In the genomic region with DNA sequence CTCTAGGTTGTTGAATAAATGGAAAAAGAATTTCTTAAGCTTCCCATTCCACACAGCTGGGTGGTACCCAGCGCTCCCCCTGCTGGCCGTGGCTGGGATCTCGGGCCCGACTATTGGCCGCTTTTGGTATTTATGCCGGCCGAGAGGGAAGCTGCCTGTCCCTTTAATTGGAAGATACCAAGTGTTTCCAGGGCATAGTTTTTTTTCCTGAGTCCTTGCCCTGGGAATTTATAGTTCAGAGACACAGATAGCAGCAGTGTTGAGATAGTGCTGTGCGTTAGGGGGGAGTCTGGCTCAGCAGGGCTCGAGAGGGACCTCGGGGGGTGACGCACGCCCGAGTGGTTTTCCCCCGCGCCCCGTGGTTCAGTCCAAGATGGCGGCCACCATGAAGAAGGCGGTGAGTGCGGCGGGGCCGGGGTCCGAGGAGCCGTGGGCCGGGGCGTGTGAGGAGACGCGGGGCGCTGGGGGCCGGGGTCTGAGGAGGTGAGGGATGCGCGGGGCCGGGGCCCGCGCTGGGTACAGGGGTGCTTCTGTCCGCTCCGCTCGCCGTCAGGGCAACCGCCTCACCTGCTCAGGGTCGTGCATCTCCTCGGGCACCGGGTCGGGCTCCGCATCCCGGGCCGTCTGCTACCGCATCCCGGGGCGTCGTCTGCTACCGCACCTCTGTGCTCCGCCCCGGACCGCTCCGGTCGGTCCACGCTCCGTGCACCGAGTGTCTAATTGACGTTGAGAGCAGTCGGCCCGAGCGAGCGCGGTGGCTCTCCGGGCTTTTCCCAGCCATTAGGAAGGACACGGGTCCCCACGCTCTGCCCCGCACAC, we compare ENCODE assay signal across 8 mouse cellular contexts. TPM values are rescaled to one million over a fixed set of nuclear protein-coding genes. Genes with fewer than 3 reads are reported as not detected.
DNase-seq lines count a peak whose midpoint lies in the region; ATAC-seq and TF ChIP-seq lines count a peak whose summit lies in the region.

No protein-coding gene starts in this region.

- H3K79me3 ChIP-seq in C2C12 (ENCODE audit: low read depth): peaks cover 41% of the 10 kb centered on the region

- H3K4me2 ChIP-seq in heart, embryonic 13.5 days: peak overlapping the region; percentile 76
- H3K4me2 ChIP-seq in liver, embryonic 12.5 days: peak overlapping the region; percentile 81
- H3K4me2 ChIP-seq in stomach, embryonic 15.5 days: peak overlapping the region; percentile 64

- H3K79me2 ChIP-seq in C2C12 (ENCODE audit: control insufficient read depth, insufficient read depth): peaks cover 50% of the 10 kb centered on the region

- peak overlapping the region; percentile 89 for H3K4me3 ChIP-seq in C2C12 (ENCODE audit: insufficient read depth, poor library complexity, severe bottlenecking)
- peak overlapping the region; percentile 100 for H3K4me3 ChIP-seq in erythroblast, embryonic 14.5 days (replicated peaks)
- peak overlapping the region; percentile 69 for H3K4me3 ChIP-seq in heart, embryonic 13.5 days
- peak overlapping the region; percentile 97 for H3K4me3 ChIP-seq in liver, embryonic 12.5 days
- H3K4me3 ChIP-seq in stomach, embryonic 15.5 days (replicated peaks): peak overlapping the region; percentile 87

- peaks cover 25% of the 10 kb centered on the region for H3K4me1 ChIP-seq in erythroblast, embryonic 14.5 days (ENCODE audit: control insufficient read depth)
- H3K4me1 ChIP-seq in heart, embryonic 13.5 days: peaks cover 27% of the 10 kb centered on the region
- H3K4me1 ChIP-seq in liver, embryonic 12.5 days: peaks cover 38% of the 10 kb centered on the region
- peaks cover 13% of the 10 kb centered on the region; the same call in 1 of the 2 replicates for H3K4me1 ChIP-seq in stomach, embryonic 15.5 days

- peak overlapping the region; percentile 100 for H3ac ChIP-seq in C2C12 (ENCODE audit: control insufficient read depth, insufficient read length, low read depth)

- no peaks in the 10 kb centered on the region for H3K9me3 ChIP-seq in erythroblast, embryonic 14.5 days (ENCODE audit: control insufficient read depth, low read length)
- H3K9me3 ChIP-seq in heart, embryonic 13.5 days: no peaks in the 10 kb centered on the region
- H3K9me3 ChIP-seq in liver, embryonic 12.5 days (replicated peaks): no peaks in the 10 kb centered on the region
- no peaks in the 10 kb centered on the region for H3K9me3 ChIP-seq in stomach, embryonic 15.5 days

- peak; percentile 77 for TF ChIP-seq CTCF in C2C12 (IDR thresholded peaks at IDR 0.05; ENCODE audit: control insufficient read depth, insufficient read depth, insufficient read length)
- TF ChIP-seq CTCF in brain, embryonic 14.5 days (IDR thresholded peaks at IDR 0.05; ENCODE audit: borderline replicate concordance, extremely low read depth, insufficient read depth, insufficient read length): peak; percentile 99

- H3K27ac ChIP-seq in heart, embryonic 13.5 days (replicated peaks): peak overlapping the region; percentile 77
- H3K27ac ChIP-seq in liver, embryonic 12.5 days: peak overlapping the region; percentile 81
- H3K27ac ChIP-seq in stomach, embryonic 15.5 days: peak overlapping the region; percentile 83

- WGBS in heart, embryonic 13.5 days: under 1% methylated on average over 48 of the region's 69 CpGs
- WGBS in liver, embryonic 12.5 days (ENCODE audit: insufficient replicate concordance): under 1% methylated on average over 67 of the region's 69 CpGs
- WGBS in stomach, embryonic 15.5 days: under 1% methylated on average over 50 of the region's 69 CpGs

- H3K27me3 ChIP-seq in C2C12 (ENCODE audit: control insufficient read depth, insufficient read depth, insufficient read length): no peaks in the 10 kb centered on the region
- no peaks in the 10 kb centered on the region for H3K27me3 ChIP-seq in erythroblast, embryonic 14.5 days (ENCODE audit: control insufficient read depth)
- H3K27me3 ChIP-seq in heart, embryonic 13.5 days (replicated peaks): peaks cover 30% of the 10 kb centered on the region
- peaks cover 6% of the 10 kb centered on the region; the same call in 1 of the 2 replicates for H3K27me3 ChIP-seq in liver, embryonic 12.5 days (replicated peaks)
- no peaks in the 10 kb centered on the region for H3K27me3 ChIP-seq in stomach, embryonic 15.5 days (replicated peaks)

- H3K9ac ChIP-seq in heart, embryonic 13.5 days: peak overlapping the region; percentile 86
- H3K9ac ChIP-seq in liver, embryonic 12.5 days: peak overlapping the region; percentile 86
- peak overlapping the region; percentile 63 for H3K9ac ChIP-seq in stomach, embryonic 15.5 days

- peak; percentile 72 for TF ChIP-seq POLR2A in brain, embryonic 14.5 days (IDR thresholded peaks at IDR 0.05; ENCODE audit: borderline replicate concordance, extremely low read depth, insufficient read depth, insufficient read length, poor library complexity, severe bottlenecking)

- DNase-seq in brain, embryonic 14.5 days (ENCODE audit: low read depth): peak; percentile 95
- peak; percentile 95 for DNase-seq in kidney, postnatal 10 days
- peak; percentile 86 to 90 for DNase-seq in natural killer cell, adult 2 months (ENCODE audit: low spot score in 2 of 2)

- peaks cover 18% of the 10 kb centered on the region for H3K36me3 ChIP-seq in C2C12 (ENCODE audit: control insufficient read depth, insufficient read depth)
- peaks cover 7% of the 10 kb centered on the region for H3K36me3 ChIP-seq in erythroblast, embryonic 14.5 days (ENCODE audit: control insufficient read depth)
- peaks cover 9% of the 10 kb centered on the region for H3K36me3 ChIP-seq in heart, embryonic 13.5 days
- H3K36me3 ChIP-seq in liver, embryonic 12.5 days: peaks cover 10% of the 10 kb centered on the region
- no peaks in the 10 kb centered on the region for H3K36me3 ChIP-seq in stomach, embryonic 15.5 days

- ATAC-seq in heart, embryonic 13.5 days (ENCODE audit: extremely low read depth, insufficient number of reproducible peaks, low FRiP score, low TSS enrichment): peak; percentile 62
- ATAC-seq in liver, embryonic 12.5 days: peak; percentile 76
- ATAC-seq in stomach, embryonic 15.5 days (ENCODE audit: insufficient read depth, low FRiP score, low read depth): peak; percentile 71

TF ChIP-seq in C2C12, 6 proteins besides CTCF, POLR2A, EP300 and RAD21:
- TF ChIP-seq MAX (IDR thresholded peaks at IDR 0.05) (peak; percentile 44), MYOD1 (IDR thresholded peaks at IDR 0.05; ENCODE audit: control insufficient read depth, insufficient read length, low read depth) (no peak)

RNA-seq across cellular contexts. Expression of a gene that starts 14.3 kb away (rescaled TPM):
- polyA plus RNA-seq in C2C12 (2012; fragmentation: generic; extraction: Trizol): not detected
- 0.16 TPM in 2 replicates for polyA plus RNA-seq in brain, embryonic 14.5 days (2012; rRNA removed)
- not detected in 2 replicates for polyA plus RNA-seq in erythroblast, embryonic 14.5 days (2012)
- polyA plus RNA-seq in heart, embryonic 13.5 days (2015; fragmentation: Nextera tagmentation; extraction: Ambion mirVana): not detected in 2 replicates
- polyA plus RNA-seq in liver, embryonic 12.5 days (2016; fragmentation: Nextera tagmentation; extraction: Ambion mirVana): not detected in 2 replicates
- polyA plus RNA-seq in stomach, embryonic 15.5 days (2015; fragmentation: Nextera tagmentation; extraction: Ambion mirVana): not detected in 2 replicates

RNA-seq across cellular contexts. Expression of a gene that starts 15.1 kb away (rescaled TPM):
- 42.9 TPM for polyA plus RNA-seq in C2C12 (2012; fragmentation: generic; extraction: Trizol)
- 55.5 and 55.6 TPM in 2 replicates for polyA plus RNA-seq in brain, embryonic 14.5 days (2012; rRNA removed)
- 0.06 and 0.61 TPM in 2 replicates for polyA plus RNA-seq in erythroblast, embryonic 14.5 days (2012)
- 48.4 and 51.7 TPM in 2 replicates for polyA plus RNA-seq in heart, embryonic 13.5 days (2015; fragmentation: Nextera tagmentation; extraction: Ambion mirVana)
- polyA plus RNA-seq in liver, embryonic 12.5 days (2016; fragmentation: Nextera tagmentation; extraction: Ambion mirVana): 58.5 and 63.7 TPM in 2 replicates
- polyA plus RNA-seq in stomach, embryonic 15.5 days (2015; fragmentation: Nextera tagmentation; extraction: Ambion mirVana): 68.8 and 74.0 TPM in 2 replicates

Comparison
In these comparisons a context has a peak if more than half of its experiments do, and no peak if none do; other contexts are left out.
1. Peak in every context shown above with its lines: DNase-seq, ATAC-seq, H3K4me3 ChIP-seq and H3K27ac ChIP-seq.
2. RNA of a gene that starts 15.1 kb away (polyA plus RNA-seq): 68.8 to 74.0 TPM in stomach, embryonic 15.5 days, 58.5 to 63.7 TPM in liver, embryonic 12.5 days, 55.5 to 55.6 TPM in brain, embryonic 14.5 days, 48.4 to 51.7 TPM in heart, embryonic 13.5 days and 42.9 TPM in C2C12 (single experiment); 0.06 to 0.61 TPM in erythroblast, embryonic 14.5 days; every median in the first group is over 10 times any median in the second.